Mouse (Mus musculus) inflammation-experienced regulatory T-cells, adult 6 months (primary cell): ENCODE data around the gene Frmd4a. TPM values are rescaled to one million over a fixed set of nuclear protein-coding genes. Genes with fewer than 3 reads are reported as not detected.

ENCODE experiments used
- ATAC-seq: one replicate; pipeline ENCODE4 v1.8.0; 2017
- polyA plus RNA-seq, 3 experiments: library from polyadenylated mRNA; unstranded; fragments of 100-300 nt; shearing (Covaris generic); gene quantifications; one replicate each; pipeline ENCODE4 v1.2.1; 2017

Frmd4a gene
- polyA plus RNA-seq, 3 experiments from 2014 or later = 1.2 to 1.5 (median 1.5) TPM

- ATAC-seq = no peak
These were observed 323.6 kb downstream of the Frmd4a start for GRCm38 (mm10) chr2:4341141-4341540.

- ATAC-seq = no peak
These were observed 324.5 kb downstream of the Frmd4a start for GRCm38 (mm10) chr2:4342005-4342404.

- ATAC-seq = no peak
These were observed 326.9 kb downstream of the Frmd4a start for GRCm38 (mm10) chr2:4344411-4344810.

- ATAC-seq = no peak
These were observed 328.7 kb downstream of the Frmd4a start for GRCm38 (mm10) chr2:4346232-4346631.

GRCm38 (mm10) chr2:4346953-4347352 lies 329.4 kb downstream of the Frmd4a start:
- ATAC-seq = no peak

GRCm38 (mm10) chr2:4347782-4348181 lies 330.3 kb downstream of the Frmd4a start:
- ATAC-seq = no peak

GRCm38 (mm10) chr2:4348509-4348908 lies 331.0 kb downstream of the Frmd4a start:
- ATAC-seq = no peak

- ATAC-seq = no peak
These were observed 339.4 kb downstream of the Frmd4a start for GRCm38 (mm10) chr2:4356812-4357384.

GRCm38 (mm10) chr2:4361981-4362834 lies 344.7 kb downstream of the Frmd4a start:
- no peak for ATAC-seq

- no peak for ATAC-seq
These were observed 347.4 kb downstream of the Frmd4a start for GRCm38 (mm10) chr2:4364908-4365307.

- no peak for ATAC-seq
These were observed 351.0 kb downstream of the Frmd4a start for GRCm38 (mm10) chr2:4368544-4368943.

- no peak for ATAC-seq
These were observed 353.0 kb downstream of the Frmd4a start for GRCm38 (mm10) chr2:4370499-4370898.

- no peak for ATAC-seq
These were observed 353.8 kb downstream of the Frmd4a start for GRCm38 (mm10) chr2:4371341-4371740.

GRCm38 (mm10) chr2:4378844-4379243 lies 361.3 kb downstream of the Frmd4a start:
- ATAC-seq = no peak

- no peak for ATAC-seq
These were observed 362.9 kb downstream of the Frmd4a start for GRCm38 (mm10) chr2:4380435-4380834.

- ATAC-seq = no peak
These were observed 363.4 kb downstream of the Frmd4a start for GRCm38 (mm10) chr2:4380926-4381325.

- no peak for ATAC-seq
These were observed 369.0 kb downstream of the Frmd4a start for GRCm38 (mm10) chr2:4386468-4386867.

- no peak for ATAC-seq
These were observed 371.8 kb downstream of the Frmd4a start for GRCm38 (mm10) chr2:4389330-4389729.

GRCm38 (mm10) chr2:4391091-4391490 lies 373.6 kb downstream of the Frmd4a start:
- no peak for ATAC-seq

- ATAC-seq = no peak
These were observed 374.2 kb downstream of the Frmd4a start for GRCm38 (mm10) chr2:4391678-4392085.

- no peak for ATAC-seq
These were observed 375.5 kb downstream of the Frmd4a start for GRCm38 (mm10) chr2:4393046-4393445.

GRCm38 (mm10) chr2:4394641-4395040 lies 377.1 kb downstream of the Frmd4a start:
- ATAC-seq = no peak

- no peak for ATAC-seq
These were observed 382.2 kb downstream of the Frmd4a start for GRCm38 (mm10) chr2:4399721-4400120.
